Mouse (Mus musculus) thymus, adult 2 months (tissue): ENCODE measurements around the gene Mtf1.

Source experiments
- CTCF ChIP-seq: fragments of 200-500 bp; IDR thresholded peaks from 2 replicates; pipeline ENCODE4 v1.5.1; 2012; ENCODE audit warnings: mild to moderate bottlenecking, control low read depth, low read length, moderate library complexity, borderline replicate concordance; ENCODE audit not compliant: control insufficient read depth, poor library complexity, insufficient read depth; ENCODE audit errors: extremely low read depth
- POLR2A ChIP-seq: fragments of 200-500 bp; IDR thresholded peaks from 2 replicates; pipeline ENCODE4 v1.6.1; 2012; ENCODE audit warnings: mild to moderate bottlenecking, low read length, control low read depth, moderate library complexity; ENCODE audit not compliant: control insufficient read depth, poor library complexity, insufficient read depth; ENCODE audit errors: extremely low read depth

GRCm38 (mm10) chr4:124860446-124860845 lies 58.5 kb downstream of the Mtf1 start:
- TF ChIP-seq POLR2A (no peak), CTCF (no peak)
